Mouse (Mus musculus): Measurements from ENCODE around the gene Hook2. TPM values are rescaled to one million over a fixed set of nuclear protein-coding genes. Genes with fewer than 3 reads are reported as not detected.

The Hook2 gene
- polyA plus RNA-seq, 1 experiment from 2014 or later = 11.3 TPM

DNA sequence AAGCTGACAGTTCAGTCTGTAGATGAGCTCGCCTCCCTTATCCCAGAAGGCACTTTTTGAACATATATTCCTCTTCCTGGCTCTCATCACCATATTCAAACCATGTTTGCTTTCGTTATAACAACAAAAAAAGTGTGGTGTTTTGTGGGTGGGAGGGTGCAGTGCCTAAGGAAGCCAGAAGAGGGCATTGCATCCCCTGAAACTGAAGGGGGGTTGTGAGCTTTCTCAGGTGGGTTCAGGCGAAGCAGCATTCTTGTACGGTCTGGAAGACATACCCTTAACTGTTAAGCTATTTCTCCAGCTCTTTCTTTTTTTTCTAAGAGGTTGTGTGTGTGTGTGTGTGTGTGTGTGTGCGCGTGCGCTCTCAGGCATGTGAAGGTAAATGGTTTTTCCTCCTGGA is 15.0 kb upstream of the Hook2 start:
- peaks cover 21% of the 10 kb centered on the region for H3K27me3 ChIP-seq (ENCODE audit: control insufficient read depth, insufficient read depth, low read length)
- no peak overlapping the region for H3K27ac ChIP-seq (replicated peaks; ENCODE audit: low read depth, low read length)
- H3K36me3 ChIP-seq (replicated peaks; ENCODE audit: control insufficient read depth, insufficient read depth, low read depth, low read length) = peaks cover 3% of the 10 kb centered on the region
- ATAC-seq (replicated peaks; ENCODE audit: insufficient number of reproducible peaks, low FRiP score, low TSS enrichment, low read depth) (no peak), DNase-seq (ENCODE audit: low spot score) (peak; percentile 70)
- 23% methylated on average over 7 of the region's 7 CpGs for WGBS
- H3K9me3 ChIP-seq (replicated peaks; ENCODE audit: control insufficient read depth, low read length) = no peaks in the 10 kb centered on the region
- no peak overlapping the region for H3K4me3 ChIP-seq (ENCODE audit: low read depth, low read length)
- peak overlapping the region; percentile 96; the same call in 1 of the 2 replicates for H3K4me2 ChIP-seq (ENCODE audit: low read depth, low read length)
- no peak overlapping the region for H3K9ac ChIP-seq (replicated peaks; ENCODE audit: low read length)
- H3K4me1 ChIP-seq (ENCODE audit: control insufficient read depth, insufficient read depth, low read length) = peaks cover 18% of the 10 kb centered on the region

DNA sequence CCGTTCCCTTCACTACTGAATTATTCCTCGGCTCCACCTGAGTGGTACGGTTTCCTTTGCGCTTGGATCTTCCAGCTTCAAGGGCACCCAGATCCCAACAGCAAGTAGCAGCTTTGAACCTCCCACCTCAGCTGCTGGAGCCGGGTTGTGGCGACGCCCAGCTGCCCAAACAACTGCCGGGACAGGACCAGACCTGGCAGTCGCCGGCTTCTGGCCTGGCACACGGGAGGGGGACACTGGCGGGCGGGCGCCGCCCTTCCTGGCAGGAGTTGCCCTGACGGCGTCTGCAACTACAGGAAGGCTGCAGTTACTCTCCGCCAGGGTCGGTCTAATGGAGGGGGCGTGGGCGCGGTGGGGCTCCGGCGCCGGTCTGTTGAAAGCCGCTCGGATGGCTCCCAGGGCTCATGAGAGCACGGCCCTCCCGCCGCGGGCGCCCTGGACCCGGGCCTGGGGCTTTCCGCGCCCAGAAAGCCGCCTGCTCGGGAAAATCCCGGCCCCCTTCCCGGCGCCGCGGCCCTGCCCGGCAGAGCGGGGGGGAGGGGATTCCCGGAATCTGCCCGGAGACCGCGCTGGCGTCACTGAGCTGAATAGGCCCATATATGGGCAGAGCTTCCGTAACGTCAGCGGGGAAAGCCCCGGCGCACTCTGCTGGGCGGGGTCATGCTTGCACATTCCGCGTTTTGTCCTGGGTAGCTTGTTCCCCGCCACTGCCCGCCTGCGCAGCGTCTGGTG is 14.2 kb upstream of the Hook2 start:
- Histone ChIP-seq H3K4me3 (ENCODE audit: low read depth, low read length) (peak overlapping the region; percentile 50), H3K27me3 (ENCODE audit: control insufficient read depth, insufficient read depth, low read length) (peaks cover 22% of the 10 kb centered on the region), H3K27ac (replicated peaks; ENCODE audit: low read depth, low read length) (no peak overlapping the region), H3K9ac (replicated peaks; ENCODE audit: low read length) (peak overlapping the region; percentile 37), H3K4me1 (ENCODE audit: control insufficient read depth, insufficient read depth, low read length) (peaks cover 15% of the 10 kb centered on the region), H3K36me3 (replicated peaks; ENCODE audit: control insufficient read depth, insufficient read depth, low read depth, low read length) (no peaks in the 10 kb centered on the region; the same call in 1 of the 2 replicates), H3K9me3 (replicated peaks; ENCODE audit: control insufficient read depth, low read length) (no peaks in the 10 kb centered on the region), H3K4me2 (ENCODE audit: low read depth, low read length) (peak overlapping the region; percentile 96)
- ATAC-seq (replicated peaks; ENCODE audit: insufficient number of reproducible peaks, low FRiP score, low TSS enrichment, low read depth) (peak; percentile 69), DNase-seq (ENCODE audit: low spot score) (peak; percentile 95)
- WGBS = 1% methylated on average over 58 of the region's 61 CpGs

DNA sequence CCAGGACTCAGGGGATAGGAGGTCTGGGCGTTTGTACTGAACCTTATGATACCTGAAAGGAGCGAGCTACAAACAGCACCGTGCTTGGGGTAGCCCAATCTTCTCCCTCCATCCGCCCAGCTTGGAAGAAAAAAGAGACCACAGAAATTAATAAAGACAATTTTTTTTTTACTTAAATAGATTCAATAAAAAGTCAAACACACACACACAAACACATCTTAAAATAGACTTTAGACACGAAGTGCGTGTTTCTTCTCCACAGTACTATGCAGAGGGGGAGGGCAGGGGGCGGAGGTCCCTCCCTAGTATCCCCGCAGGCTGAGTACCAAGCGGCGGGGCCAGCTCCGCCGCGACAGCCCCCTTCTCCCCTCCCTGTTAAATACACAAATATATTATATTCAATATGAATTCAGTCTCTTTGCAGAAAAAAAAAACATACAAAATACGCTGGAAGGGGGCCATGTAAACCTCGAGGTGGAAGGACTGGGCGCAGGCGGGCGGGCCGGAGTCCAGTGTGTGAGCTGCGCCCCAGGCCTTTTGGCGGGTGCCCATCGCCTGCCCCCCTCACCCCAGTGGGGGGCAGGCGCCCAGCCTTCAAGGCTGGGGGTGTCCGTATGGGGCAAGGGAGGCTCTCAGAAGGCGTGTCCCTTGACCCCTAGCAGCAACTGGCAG is 13.5 kb upstream of the Hook2 start:
- H3K27me3 ChIP-seq (ENCODE audit: control insufficient read depth, insufficient read depth, low read length) = peaks cover 22% of the 10 kb centered on the region
- WGBS = 2% methylated on average over 24 of the region's 25 CpGs

DNA sequence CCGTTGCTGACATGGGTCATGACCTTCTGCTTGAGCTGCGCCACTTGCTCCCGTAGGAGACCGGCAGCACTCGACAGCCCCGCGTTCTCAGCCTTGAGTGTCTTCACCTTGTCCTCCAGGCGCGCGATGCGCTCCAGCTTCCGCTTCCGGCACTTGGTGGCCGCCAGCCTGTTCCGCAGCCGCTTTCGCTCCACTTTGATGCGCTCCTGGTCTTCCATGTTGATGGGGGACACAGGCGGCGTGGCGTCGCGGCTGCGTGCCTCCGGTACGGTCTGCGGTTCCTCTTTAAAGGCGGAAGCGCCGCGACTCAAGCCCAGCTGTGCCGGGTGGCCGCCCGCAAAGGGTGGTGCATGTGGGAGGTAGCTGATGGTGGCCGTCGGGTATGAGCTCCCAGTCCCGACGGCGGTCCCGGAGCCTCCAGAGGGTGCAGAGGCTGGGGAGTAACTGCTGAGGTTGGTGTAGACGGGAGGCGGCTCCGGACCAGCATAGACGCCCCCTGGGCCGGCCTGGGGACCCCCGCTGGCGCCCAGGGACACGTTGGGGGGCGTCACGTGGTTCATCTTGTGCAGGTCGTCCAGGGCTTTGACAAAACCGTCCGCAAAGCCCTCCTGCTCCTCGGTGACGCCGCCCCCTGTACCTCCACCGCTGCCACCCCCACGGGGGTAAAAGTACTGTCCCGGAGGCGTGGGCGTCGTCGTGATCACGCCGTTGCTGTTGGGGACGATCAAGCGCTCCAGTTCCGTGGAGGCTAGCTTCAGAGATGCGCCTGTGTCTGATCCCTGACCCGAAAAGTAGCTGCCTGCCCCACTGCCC is 12.8 kb upstream of the Hook2 start:
- Histone ChIP-seq H3K4me1 (ENCODE audit: control insufficient read depth, insufficient read depth, low read length) (peaks cover 16% of the 10 kb centered on the region), H3K27ac (replicated peaks; ENCODE audit: low read depth, low read length) (no peak overlapping the region)

More for the DNA sequence above, 13.5 kb upstream of the Hook2 start:
- no peak for ATAC-seq (replicated peaks; ENCODE audit: insufficient number of reproducible peaks, low FRiP score, low TSS enrichment, low read depth)
- Histone ChIP-seq H3K4me2 (ENCODE audit: low read depth, low read length) (peak overlapping the region; percentile 96), H3K4me3 (ENCODE audit: low read depth, low read length) (peak overlapping the region; percentile 50), H3K27ac (replicated peaks; ENCODE audit: low read depth, low read length) (no peak overlapping the region), H3K9me3 (replicated peaks; ENCODE audit: control insufficient read depth, low read length) (no peaks in the 10 kb centered on the region), H3K36me3 (replicated peaks; ENCODE audit: control insufficient read depth, insufficient read depth, low read depth, low read length) (no peaks in the 10 kb centered on the region), H3K4me1 (ENCODE audit: control insufficient read depth, insufficient read depth, low read length) (peaks cover 16% of the 10 kb centered on the region), H3K9ac (replicated peaks; ENCODE audit: low read length) (peak overlapping the region; percentile 64)
- DNase-seq (ENCODE audit: low spot score) = no peak

GRCm38 (mm10) chr8:84978248-84978940 is 12.0 kb upstream of the Hook2 start, which contains the start of gene Junb:
Gene Junb (minus strand): TSS chr8:84978718.
- H3K9ac ChIP-seq (replicated peaks; ENCODE audit: low read length) = peak within 1 kb of the TSS; percentile 64
- no peaks in the 10 kb centered on the region for H3K9me3 ChIP-seq (replicated peaks; ENCODE audit: control insufficient read depth, low read length)
- peaks cover 22% of the 10 kb centered on the region for H3K27me3 ChIP-seq (ENCODE audit: control insufficient read depth, insufficient read depth, low read length)
- H3K4me3 ChIP-seq (ENCODE audit: low read depth, low read length) = peak within 1 kb of the TSS; percentile 50
- DNase-seq (ENCODE audit: low spot score) (peak; percentile 87), ATAC-seq (replicated peaks; ENCODE audit: insufficient number of reproducible peaks, low FRiP score, low TSS enrichment, low read depth) (no peak)
- H3K27ac ChIP-seq (replicated peaks; ENCODE audit: low read depth, low read length) = peak within 1 kb of the TSS; percentile 36; the same call in 1 of the 2 replicates
- WGBS = under 1% methylated on average over 60 of the region's 63 CpGs
- H3K4me1 ChIP-seq (ENCODE audit: control insufficient read depth, insufficient read depth, low read length) = peaks cover 16% of the 10 kb centered on the region
- H3K4me2 ChIP-seq (ENCODE audit: low read depth, low read length) = peak within 1 kb of the TSS; percentile 96
- H3K36me3 ChIP-seq (replicated peaks; ENCODE audit: control insufficient read depth, insufficient read depth, low read depth, low read length) = no peaks in the 10 kb centered on the region

More for the DNA sequence above, 12.8 kb upstream of the Hook2 start:
- Histone ChIP-seq H3K9ac (replicated peaks; ENCODE audit: low read length) (peak overlapping the region; percentile 64), H3K27me3 (ENCODE audit: control insufficient read depth, insufficient read depth, low read length) (peaks cover 22% of the 10 kb centered on the region), H3K36me3 (replicated peaks; ENCODE audit: control insufficient read depth, insufficient read depth, low read depth, low read length) (no peaks in the 10 kb centered on the region), H3K4me3 (ENCODE audit: low read depth, low read length) (peak overlapping the region; percentile 50), H3K9me3 (replicated peaks; ENCODE audit: control insufficient read depth, low read length) (no peaks in the 10 kb centered on the region), H3K4me2 (ENCODE audit: low read depth, low read length) (peak overlapping the region; percentile 96)
- 1% methylated on average over 70 of the region's 70 CpGs for WGBS
- DNase-seq (ENCODE audit: low spot score) (peak; percentile 56), ATAC-seq (replicated peaks; ENCODE audit: insufficient number of reproducible peaks, low FRiP score, low TSS enrichment, low read depth) (no peak)

- DNase-seq (ENCODE audit: low spot score) = peak; percentile 92
- Histone ChIP-seq H3K4me2 (ENCODE audit: low read depth, low read length) (peak overlapping the region; percentile 71), H3K27me3 (ENCODE audit: control insufficient read depth, insufficient read depth, low read length) (peaks cover 22% of the 10 kb centered on the region), H3K4me3 (ENCODE audit: low read depth, low read length) (peak overlapping the region; percentile 28), H3K27ac (replicated peaks; ENCODE audit: low read depth, low read length) (peak overlapping the region; percentile 36; the same call in 1 of the 2 replicates), H3K36me3 (replicated peaks; ENCODE audit: control insufficient read depth, insufficient read depth, low read depth, low read length) (no peaks in the 10 kb centered on the region), H3K9ac (replicated peaks; ENCODE audit: low read length) (peak overlapping the region; percentile 46), H3K9me3 (replicated peaks; ENCODE audit: control insufficient read depth, low read length) (no peaks in the 10 kb centered on the region), H3K4me1 (ENCODE audit: control insufficient read depth, insufficient read depth, low read length) (peaks cover 20% of the 10 kb centered on the region)
- 0 out of 2 replicates have a peak, but pooled peaks have one; percentile 15 for ATAC-seq (replicated peaks; ENCODE audit: insufficient number of reproducible peaks, low FRiP score, low TSS enrichment, low read depth)
- WGBS = 2% methylated on average over 42 of the region's 42 CpGs
These were observed 10.6 kb upstream of the Hook2 start for GRCm38 (mm10) chr8:84979599-84980421.
